Mouse (Mus musculus) T-helper 1 cell (primary cell): Measurements from ENCODE around the gene Itpk1.

Experiments used
- in situ Hi-C: fragments of 300-600 bp; cut with MboI, MseI; formaldehyde crosslinking; loops from one replicate; pipeline ENCODE4 v1.15.1; 2025; ENCODE audit warnings: high pct_unique_total_duplicates

Itpk1 gene

DNA sequence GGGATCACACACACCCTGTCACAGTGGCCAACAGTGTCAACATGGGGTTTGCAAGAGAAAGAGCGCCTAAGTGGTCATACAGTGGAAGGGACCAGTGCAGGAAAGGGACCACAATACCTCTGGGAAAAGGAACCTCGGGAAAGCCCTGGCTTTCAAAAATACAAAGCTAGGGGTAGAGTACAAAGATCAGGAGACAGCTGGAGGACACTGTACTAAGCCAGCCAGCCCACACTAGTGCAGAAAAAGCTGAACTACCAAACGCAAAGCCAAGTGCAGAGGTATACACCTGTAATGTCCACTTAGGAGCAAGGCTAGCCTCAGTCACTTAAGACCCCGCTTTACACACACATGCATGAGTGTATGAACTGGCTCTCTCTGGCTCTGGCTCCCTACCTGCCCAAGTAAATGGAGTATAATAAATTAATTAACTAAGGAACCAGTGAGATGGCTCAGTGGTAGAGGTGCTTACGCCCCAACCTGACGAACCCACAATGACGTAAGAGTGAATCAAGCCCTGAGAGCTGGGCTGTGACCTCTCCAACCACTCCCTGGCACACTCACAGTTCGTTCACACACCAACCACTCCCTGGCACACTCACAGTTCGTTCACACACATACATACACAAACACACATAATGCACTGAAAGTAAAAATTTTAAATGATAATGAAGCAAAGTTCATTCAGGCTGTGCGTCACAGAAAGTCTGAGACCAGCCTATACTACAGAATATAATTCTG is 39.1 kb downstream of the Itpk1 start:
- in situ Hi-C loops, result no loop called here

DNA sequence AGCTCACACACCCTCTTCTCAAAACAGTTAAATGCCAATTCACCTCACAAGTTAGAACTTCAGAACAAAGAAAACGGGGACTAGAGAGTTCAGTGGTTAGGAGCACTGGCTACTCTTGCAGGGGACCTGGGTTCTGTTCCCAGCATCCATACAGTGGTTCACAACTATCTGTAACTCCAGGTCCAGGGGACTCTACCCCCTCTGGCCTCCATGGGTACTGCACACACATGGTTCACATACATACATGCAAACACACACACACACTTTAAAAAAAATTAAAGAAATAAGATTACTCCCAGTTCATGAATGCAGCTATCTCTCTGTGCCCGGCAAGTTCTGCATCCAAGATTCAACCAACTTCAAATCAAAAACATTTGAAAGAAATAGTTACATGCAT is 40.7 kb downstream of the Itpk1 start:
- in situ Hi-C loops, result no loop called here

DNA sequence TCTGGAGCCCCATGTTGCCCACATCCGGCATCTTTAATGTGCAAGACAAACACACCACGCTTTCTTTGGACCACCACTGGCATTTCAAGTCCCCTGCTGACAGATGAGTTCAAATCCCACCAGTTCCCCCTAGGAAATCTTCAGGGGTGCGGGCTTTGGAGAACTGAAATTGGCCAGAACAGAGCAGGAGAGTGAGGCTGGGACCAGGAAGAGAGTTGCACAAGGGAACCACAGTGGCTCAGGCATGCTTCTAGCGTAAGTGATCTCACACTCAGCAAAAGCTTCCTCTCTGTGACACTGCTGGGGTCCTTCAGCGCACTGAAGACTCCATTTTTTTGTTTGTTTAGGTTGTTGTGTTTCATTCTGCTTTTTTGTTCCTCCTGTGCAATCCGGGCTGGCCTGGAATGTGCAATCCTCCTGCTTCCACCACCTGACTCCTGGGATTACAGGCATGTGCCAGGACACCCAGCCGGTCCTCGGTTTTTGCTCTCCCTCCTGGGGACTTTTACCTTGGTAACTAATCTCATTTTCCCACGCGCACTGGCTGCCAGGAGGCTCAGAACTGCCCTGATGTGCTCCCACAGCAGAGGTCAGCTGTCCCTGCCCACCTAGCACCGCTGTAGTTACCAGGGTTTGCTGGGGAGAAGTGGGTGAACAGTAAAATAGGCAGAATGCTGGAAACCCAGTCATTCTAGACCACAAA is 41.2 kb downstream of the Itpk1 start:
- in situ Hi-C loops, result no loop called here

DNA sequence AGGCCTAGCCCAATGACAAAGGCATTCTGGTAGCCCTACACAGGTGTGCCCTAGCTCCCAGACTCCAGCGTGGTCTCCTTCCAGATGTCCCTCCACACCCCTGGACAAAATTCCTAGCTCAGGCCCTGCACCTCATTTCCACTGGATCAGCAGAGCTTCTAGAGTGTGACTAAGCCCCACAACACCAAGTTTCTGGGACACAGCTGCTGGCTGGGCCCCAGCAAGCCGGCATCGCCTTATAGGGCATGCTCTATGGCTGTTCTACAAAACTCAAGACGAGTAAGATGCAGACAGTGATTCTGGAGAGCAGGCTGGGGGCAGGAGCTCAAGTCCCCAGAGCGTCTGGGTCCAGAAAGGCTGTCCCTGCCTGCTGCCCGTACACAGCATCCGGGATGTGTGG is 43.0 kb downstream of the Itpk1 start:
- in situ Hi-C loops, result no loop called here

DNA sequence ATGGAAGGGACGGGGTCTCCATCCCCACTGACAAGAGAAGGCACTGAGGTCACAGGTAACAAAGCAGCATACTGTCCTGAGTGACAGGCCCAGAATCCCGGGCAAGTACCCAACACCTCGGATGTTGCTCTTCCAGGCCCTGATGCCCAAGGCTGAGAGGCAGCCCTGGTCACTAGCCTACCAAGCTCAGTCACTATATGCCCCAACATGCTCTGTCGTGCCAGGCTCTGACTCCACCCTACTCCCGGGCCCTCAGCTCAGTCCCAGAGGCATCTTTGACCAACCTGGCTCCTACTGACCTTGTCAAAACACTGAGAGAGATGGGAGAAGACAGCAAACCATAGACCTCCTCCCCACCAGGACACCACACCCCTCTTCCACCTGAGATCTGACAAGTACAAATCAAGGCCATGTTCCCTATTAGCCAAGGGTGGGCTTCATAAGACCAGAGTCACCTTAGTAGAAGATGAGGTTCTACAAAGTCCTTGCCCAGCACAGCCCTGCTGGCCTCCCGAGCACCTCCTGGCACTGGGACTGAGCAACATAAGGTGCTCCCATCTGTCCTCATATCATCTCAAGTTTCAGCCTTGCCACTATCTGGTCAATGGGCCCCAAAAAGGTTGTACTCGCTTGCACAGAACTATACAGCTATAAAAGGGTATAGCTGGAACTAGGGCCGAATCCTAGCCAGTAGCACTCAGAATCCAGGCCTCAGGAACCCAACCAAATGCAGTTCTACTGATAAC is 43.7 kb downstream of the Itpk1 start:
- in situ Hi-C loops, result no loop called here

DNA sequence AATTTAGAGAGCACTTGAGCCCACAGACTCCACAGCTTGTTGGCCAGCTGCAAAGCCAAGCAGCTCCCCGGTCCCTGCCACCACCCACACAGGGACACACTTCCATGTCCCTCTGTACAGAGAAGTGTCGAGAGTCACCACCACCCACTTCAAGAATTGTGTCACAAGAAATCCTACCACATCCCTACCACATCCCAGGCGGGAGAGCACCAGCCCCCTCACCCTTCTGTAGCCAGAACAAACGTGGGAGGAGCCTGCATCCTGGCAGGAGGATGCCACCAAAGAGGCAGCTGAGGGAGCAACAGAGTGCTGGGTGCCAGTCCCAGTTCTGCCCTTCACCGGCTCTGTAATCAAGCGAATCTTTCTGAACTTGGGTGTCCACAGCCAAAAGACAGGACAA is 51.7 kb downstream of the Itpk1 start:
- in situ Hi-C loops, result no loop called here

DNA sequence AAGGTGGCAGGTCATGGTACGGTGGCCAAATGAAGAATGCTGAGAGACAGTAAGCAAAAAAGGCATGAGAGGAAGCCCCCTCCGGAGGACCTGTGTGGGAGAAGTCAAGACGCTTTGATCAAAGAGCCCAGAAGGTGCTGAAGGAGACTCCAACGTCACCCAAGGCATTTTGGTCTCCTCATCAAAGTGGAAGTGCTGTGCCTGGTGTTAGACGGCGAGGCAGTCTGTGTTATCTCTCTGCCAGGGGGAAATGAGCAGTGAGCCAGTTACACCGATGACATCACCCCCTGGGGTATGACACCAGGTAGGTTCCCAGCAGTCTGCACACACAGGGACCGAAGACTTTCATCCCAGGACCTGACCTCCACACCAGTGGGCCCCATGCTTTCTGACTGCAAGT is 52.3 kb downstream of the Itpk1 start:
- in situ Hi-C loops, result no loop called here

DNA sequence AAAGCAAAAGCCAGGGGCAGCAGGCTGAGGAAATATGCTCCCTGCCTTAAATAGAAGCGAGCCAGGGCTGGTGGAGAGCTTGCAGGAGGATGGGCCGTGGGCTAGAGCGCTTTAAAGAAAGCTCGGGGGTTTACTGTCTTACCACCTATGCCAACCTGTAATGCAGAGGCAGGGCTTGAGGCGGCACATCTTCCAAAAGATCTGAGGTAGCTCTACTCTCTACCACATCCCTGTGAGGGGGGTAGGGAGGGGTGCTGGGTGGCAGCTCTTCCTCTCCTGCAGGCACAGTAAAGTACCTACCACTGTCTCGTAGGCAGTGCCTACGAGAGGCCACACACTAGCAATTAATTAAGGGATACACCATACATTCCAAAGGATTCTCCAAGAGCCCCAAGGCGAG is 52.9 kb downstream of the Itpk1 start:
- in situ Hi-C loops, result no loop called here

DNA sequence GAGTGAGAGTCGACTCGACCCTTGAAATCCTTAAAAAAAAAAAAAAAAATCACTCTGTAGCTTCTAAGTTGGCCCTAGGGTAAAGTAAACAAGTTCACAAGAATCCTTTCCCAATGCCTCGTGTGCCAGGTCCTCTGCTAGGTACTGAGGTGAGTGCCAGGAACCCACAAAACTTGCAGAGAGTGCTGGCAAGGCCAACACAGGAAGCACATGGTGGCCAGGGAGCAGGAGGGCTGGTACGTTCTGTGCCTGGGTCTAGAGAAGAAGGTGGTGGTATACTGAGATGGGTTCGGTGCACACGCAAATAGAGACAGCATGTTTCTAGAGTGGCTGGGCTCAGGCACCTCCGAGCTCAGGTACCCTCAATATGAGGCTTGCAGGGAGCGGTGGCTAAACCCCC is 53.3 kb downstream of the Itpk1 start:
- in situ Hi-C loops, result no loop called here

DNA sequence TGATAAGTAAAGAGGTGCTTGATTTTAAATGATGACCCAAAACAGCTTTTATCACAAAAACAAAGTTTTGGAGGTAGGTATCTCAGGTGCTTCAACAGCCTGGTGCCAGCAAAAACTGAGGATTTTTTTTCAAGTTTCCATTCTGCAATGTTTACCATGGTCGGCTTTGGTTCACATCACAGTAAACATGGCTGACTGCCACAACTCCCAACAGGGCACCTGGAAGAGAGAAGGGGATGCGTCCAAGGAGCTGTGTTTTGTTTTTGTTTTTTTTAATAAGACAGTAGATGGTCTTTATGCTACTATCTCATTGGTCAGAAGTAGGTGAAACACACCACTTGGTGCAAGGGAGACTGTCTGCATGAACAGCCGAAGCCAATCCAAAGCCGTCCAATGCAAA is 54.1 kb downstream of the Itpk1 start:
- in situ Hi-C loops, result no loop called here

DNA sequence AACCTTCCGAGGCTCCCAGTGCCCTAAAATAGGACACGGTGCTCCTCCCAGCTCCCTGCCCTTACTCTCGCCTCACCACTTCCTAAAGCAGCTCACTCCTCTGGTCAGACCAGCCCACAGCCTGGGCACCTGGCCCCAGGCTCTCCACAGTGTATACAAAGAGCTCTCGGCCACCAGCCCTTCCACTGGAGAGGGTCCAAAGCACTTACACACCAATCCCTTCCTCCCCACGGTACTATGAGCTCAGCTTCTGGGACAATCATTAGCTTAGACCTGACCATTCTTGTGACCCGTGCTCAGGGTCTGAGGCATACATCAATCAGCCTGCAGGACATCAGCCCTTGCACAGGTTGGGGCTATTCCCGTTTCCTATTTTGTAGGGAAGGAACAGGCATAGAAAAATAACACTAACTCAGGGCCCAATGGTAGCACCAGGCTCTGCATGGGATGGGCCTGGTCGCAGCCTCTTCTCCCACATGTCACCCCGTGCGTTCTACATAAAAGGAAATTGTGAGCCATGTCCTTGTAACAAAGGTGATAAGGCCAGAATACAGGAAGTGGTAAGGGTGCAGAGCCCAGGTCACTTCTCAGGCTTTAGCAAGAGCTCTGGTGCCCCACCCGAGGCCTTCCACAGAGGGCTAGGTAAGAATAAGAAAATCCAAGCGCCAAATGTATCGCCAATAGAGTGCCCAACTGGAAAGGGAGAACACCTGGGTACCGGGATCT is 56.7 kb downstream of the Itpk1 start:
- in situ Hi-C loops, result no loop called here

DNA sequence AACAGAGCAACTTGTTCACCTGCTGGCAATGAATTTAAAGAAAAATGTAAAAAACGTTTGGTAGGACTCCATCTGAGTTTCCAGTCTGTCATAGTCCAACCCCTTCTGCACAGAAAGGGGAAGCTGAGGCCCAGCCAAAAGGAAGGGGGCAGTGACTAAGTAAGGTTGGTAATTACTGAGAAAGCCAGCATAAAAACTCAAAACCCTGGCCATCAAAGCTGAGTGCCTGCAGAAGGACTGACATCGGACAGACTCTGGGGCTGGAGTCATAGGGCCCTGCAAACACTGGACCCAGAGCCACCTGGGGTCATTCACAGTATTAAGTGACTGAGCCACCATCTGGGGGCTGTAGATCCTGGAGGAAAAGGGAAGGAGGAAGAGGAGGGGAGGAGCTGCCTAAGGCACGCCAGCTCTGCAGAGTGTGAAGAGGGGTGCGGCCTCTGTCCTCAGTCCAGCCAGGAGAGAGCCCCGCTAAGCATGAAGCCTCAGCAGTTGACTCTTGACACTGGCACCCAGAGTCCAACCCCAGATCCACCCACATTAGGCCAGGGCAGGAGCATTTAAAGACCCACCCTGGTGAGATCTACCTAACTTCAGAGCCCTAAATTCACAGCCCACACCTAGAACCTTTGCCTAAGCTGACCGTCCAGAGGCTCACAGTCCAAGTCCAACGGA is 58.0 kb downstream of the Itpk1 start:
- in situ Hi-C loops, result no loop called here

DNA sequence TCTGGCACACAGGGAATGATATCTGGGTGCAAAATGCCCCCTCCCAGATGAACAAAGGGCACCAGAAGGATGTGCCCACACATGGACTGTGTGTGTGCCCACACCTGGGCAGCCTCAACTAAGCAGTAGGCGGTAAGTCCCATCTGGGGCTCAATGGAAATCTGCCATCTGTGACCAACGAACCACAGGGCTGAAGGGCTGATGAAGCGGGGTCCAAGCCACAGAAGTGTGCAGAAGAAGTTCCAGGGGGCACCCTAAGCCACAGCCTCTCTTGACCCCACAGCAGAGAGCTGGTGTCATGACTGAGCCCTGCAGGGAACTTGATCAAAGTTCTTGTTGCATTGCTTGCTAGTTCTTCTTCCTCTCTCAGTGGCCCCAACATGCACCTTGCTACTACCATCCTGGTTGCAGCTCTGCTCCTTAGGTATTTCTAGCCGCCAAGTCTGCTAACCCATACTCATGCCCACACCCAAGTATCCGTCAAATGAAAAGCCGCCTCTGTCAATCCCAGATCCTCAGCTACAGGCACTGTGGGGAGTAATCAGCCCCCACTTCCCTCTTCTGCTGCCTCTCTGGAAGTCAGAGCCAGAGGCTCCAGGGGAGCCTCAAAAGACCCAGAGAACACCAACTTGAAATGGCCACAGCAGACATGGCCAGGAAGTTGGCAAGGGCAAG is 58.7 kb downstream of the Itpk1 start:
- in situ Hi-C loops, result no loop called here

DNA sequence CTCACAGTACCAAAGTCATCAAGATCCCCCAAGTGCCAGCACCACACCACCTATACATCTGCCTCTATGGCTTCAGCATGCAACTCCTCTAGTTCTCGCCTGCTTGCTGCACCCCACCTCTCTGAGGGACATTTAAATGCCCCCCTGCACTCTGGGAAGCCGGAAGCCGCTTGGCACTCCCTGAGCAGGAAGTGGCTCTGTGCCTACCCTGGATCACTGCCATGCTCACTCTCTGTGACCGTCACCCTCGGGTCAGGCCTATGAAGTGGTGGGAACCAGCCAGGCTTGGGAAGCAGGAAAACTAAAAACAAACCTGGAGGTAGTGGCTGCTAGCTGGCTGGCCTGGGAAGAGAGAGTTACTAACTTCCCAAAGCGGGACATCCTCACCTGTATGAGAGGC is 61.4 kb downstream of the Itpk1 start:
- in situ Hi-C loops, result no loop called here

DNA sequence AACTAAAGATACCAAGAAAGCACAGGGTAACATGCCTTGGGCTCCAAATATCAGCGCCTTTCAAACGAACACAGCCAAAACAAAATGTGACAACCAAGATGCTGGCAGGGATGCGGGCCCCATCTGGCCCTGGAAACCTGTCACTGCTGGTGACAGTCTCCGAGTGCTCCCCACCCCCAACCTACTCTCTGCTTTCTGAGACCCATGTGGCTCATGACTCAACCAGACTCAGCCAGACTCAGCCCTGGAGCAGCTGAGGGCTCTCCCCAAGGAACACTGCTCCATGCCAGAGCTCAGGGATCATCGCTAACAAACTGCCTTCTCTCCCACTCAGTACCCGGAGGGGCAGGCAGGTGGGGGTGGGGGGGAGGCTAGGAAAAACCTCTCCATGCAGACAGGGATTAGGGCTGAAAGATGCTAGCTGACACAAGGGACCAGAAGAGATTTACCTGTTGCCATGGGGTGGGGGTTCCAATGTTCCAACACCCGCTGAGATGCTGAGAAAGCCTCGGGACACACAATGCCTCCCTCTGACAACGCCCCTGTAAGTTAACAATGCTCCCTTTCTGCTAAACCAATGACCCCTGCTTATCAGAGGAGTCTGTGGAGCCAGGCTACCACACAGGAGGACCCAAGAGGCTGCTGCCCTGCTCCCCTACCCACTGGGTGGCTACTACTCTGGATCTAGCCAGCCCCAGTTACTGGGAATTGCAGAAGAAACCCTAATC is 64.1 kb downstream of the Itpk1 start:
- in situ Hi-C loops, result no loop called here

DNA sequence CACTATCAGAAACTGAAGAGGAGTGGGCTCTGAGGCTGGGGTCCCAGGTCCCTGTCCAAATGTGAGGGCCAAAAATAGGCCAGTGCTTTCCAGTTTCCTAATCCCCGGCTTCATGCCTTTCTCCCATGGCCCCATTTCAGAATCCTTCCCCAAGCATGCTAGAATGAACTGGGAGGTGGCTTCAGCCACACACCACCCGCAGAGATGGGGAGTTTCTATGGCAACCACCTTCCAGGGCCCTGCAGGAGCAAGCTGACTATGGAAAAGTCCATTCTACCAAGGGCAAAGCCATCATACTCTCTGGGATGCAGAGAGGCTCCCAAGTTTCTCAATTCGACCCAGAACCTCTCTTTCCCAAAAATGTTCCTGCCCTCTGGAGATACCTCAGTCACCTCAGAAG is 65.9 kb downstream of the Itpk1 start:
- in situ Hi-C loops, result no loop called here

DNA sequence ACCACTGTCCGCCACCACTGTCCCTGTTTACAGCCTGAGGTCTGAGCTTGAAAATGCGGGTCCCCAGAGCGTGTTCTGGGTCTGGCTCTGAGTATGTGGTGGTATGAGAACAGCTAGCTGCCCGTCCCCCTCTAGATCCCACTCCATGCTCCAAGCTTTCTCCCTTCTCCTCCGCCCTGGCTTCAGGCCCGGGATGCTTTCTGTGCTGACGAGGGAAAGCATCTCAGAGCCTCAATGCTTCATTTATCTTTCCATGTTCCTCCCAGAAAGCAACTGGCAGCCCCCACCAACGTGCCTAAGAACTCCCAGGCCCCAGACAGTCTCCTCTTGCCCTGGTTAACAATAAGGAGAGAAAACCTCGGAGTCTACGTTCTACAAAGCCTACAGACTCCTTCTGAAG is 67.5 kb downstream of the Itpk1 start:
- in situ Hi-C loops, result no loop called here

DNA sequence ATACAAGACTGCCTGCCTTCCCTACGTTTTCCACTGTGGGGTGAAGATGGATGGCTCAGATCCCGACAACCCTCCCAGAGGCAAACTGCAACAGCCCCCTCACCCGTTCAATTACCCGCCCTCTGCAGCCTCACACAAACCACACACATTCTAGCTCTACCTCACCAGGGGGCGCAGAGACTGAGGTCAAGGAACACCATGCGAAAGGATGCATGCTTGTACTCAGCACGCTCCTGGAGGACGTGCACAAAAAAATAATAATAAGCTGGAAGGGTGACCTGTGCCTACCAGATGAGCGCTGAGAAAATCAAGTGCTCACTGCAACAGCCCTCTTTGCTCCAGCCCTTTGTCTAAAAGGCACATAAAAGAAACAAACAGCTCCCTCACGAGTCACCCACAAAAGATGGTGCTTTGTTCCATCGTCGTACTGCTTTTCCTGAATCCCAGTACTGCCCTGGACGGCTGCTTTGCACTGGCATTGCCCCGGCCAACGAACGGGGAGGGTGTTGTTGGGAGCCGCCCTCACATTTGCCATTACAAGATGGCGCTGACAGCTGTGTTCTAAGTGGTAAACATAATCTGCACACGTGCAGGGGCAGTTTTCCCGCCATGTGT is 70.2 kb downstream of the Itpk1 start:
- in situ Hi-C loops, result no loop called here

DNA sequence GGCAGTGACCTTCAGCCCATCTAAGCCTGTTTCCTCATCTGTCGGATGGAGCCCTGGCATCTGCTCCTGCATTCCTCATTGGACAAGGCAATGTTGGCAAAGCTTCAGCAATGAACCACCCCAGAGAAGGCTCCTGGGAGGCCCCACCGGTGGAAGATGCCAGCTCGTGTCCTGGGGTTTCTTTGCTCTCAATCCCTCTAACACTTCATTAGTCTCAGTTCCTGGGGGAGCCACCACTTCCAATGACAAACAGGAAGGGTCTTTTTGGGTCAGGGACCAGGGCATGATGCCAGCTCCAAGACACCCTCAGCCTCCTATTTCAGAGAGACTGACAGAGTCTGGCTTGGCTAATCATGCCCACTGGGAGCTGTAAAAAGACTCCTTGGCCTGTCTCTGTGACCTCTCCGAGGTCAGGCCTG is 71.6 kb downstream of the Itpk1 start:
- in situ Hi-C loops, result no loop called here

DNA sequence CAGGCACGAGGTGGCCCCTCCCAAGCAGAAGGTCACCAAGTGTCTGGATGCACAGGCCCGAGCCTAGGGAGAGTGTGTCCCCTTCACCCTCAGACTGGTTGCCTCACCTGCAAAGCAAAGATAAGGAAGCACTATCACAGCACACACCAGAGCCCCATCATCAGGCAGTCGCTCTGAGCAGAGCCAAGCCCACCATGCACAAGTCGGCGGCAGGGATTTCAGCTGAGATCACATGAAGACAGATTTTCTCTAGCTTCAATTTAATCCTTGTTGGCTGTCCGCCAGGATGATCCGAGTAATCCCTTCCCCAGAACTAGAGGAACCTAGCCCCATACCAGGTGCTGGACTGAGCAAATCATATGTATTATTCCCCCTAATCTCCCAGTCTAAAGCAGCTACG is 73.0 kb downstream of the Itpk1 start:
- in situ Hi-C loops, result no loop called here
